Mouse (Mus musculus) cortical plate, adult 2 months (tissue): ENCODE data around the gene Cpd.

Experiments used
- CTCF ChIP-seq: fragments of 200-500 bp; IDR thresholded peaks from 2 replicates; pipeline ENCODE4 v1.5.1; 2011; ENCODE audit warnings: mild to moderate bottlenecking, control low read depth, low read length; ENCODE audit not compliant: insufficient read depth; ENCODE audit errors: extremely low read depth
- POLR2A ChIP-seq: fragments of 200-500 bp; IDR thresholded peaks from 2 replicates; pipeline ENCODE4 v1.6.1; 2011; ENCODE audit warnings: mild to moderate bottlenecking, low read length, control low read depth; ENCODE audit not compliant: insufficient read depth; ENCODE audit errors: extremely low read depth

DNA sequence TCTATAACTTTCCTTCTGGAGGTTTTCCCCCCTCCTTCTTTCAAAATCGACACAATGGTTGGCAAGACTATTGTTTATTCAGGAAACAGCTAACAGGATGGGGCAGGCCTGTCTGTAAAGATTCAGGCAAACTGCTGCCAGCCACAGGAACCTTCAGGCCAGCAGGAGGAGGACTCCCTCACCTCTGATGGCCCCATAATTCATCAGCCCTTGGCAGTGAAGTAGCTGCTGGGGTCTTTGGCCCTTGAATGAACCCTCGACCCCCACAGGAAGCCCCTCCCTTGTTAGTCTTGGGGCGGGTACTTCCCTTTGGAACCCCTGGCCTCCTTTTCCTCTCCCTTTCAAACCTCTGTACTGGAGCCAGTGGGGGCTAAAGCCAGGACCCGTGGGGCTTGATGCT is 46.8 kb upstream of the Cpd start:
- no peak for TF ChIP-seq CTCF
- TF ChIP-seq POLR2A: no peak
